Comparison of ENCODE assay signal across 8 mouse cellular contexts in the genomic region with DNA sequence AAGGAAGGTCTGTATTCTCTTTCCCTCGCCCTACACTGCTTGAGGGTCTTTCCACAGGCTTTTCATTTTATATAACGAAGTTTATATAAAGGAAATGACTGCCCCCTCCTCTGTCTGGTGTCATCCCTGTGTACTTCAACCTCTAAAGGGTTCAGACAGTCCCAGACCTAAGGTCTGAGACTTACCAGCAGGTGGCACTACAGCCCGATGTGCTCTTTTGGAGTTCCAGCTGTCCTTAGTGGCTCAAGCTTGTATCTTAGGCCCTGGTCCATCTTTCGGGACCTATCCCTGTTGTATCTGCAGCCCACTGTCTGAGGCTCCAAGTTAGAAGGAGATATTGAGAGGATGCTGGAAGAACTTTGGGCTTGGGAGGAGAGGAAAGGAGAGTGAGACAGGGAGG. TPM values are rescaled to one million over a fixed set of nuclear protein-coding genes. Genes with fewer than 3 reads are reported as not detected.
DNase-seq lines count a peak whose midpoint lies in the region; ATAC-seq and TF ChIP-seq lines count a peak whose summit lies in the region.
"Had no signal": no experiment of that assay in that cellular context is flagged by ENCODE, and none has a peak within 500 bp of the region (broad histone marks: within the 10 kb centered on the region; RNA-seq: fewer than 3 reads in every experiment).

No protein-coding gene starts in this region.

- H3K27me3 ChIP-seq in midbrain, embryonic 10.5 days (ENCODE audit: low read depth, poor library complexity, severe bottlenecking) = no peaks in the 10 kb centered on the region
- no peaks in the 10 kb centered on the region for H3K27me3 ChIP-seq in midbrain, embryonic 16.5 days (ENCODE audit: control insufficient read depth, insufficient read depth, low read depth, low read length)
- no peaks in the 10 kb centered on the region for H3K27me3 ChIP-seq in kidney, adult 2 months (replicated peaks; ENCODE audit: control insufficient read depth, insufficient read depth, low read length)
- H3K27me3 ChIP-seq in liver, postnatal 0 days (ENCODE audit: insufficient read depth, low read length) = no peaks in the 10 kb centered on the region

- H3K36me3 ChIP-seq in midbrain, embryonic 10.5 days = no peaks in the 10 kb centered on the region
- no peaks in the 10 kb centered on the region for H3K36me3 ChIP-seq in midbrain, embryonic 16.5 days (ENCODE audit: control insufficient read depth, insufficient read depth, low read length)
- no peaks in the 10 kb centered on the region for H3K36me3 ChIP-seq in kidney, adult 2 months (ENCODE audit: control insufficient read depth, insufficient read depth, low read length)
- no peaks in the 10 kb centered on the region for H3K36me3 ChIP-seq in liver, postnatal 0 days (replicated peaks; ENCODE audit: insufficient read depth, low read length)

- no peaks in the 10 kb centered on the region for H3K4me1 ChIP-seq in midbrain, embryonic 10.5 days
- H3K4me1 ChIP-seq in midbrain, embryonic 16.5 days (ENCODE audit: control insufficient read depth, insufficient read depth, low read length) = no peaks in the 10 kb centered on the region
- H3K4me1 ChIP-seq in cortical plate, adult 2 months (ENCODE audit: control insufficient read depth, insufficient read depth, low read length) = 0 out of 2 replicates have a peak, but pooled peaks cover 1% of the 10 kb centered on the region
- no peaks in the 10 kb centered on the region for H3K4me1 ChIP-seq in kidney, adult 2 months (ENCODE audit: control insufficient read depth, insufficient read depth, low read length)
- no peaks in the 10 kb centered on the region for H3K4me1 ChIP-seq in liver, postnatal 0 days (ENCODE audit: insufficient read depth)

- WGBS in midbrain, embryonic 10.5 days = 39% methylated on average over 4 of the region's 4 CpGs
- 31% methylated on average over 4 of the region's 4 CpGs for WGBS in midbrain, embryonic 16.5 days
- 40% methylated on average over 4 of the region's 4 CpGs for WGBS in kidney, adult 2 months
- 33% methylated on average over 4 of the region's 4 CpGs for WGBS in liver, postnatal 0 days (ENCODE audit: insufficient replicate concordance)

- ATAC-seq in midbrain, embryonic 16.5 days = no peak
- no peak for ATAC-seq in liver, postnatal 0 days

- no peak for TF ChIP-seq POLR2A in cortical plate, adult 2 months (IDR thresholded peaks at IDR 0.05; ENCODE audit: extremely low read depth, insufficient read depth, low read length)
- no peak for TF ChIP-seq POLR2A in kidney, adult 2 months (IDR thresholded peaks at IDR 0.05; ENCODE audit: low read depth, low read length)

- no peak for TF ChIP-seq EP300 in liver, postnatal 0 days (IDR thresholded peaks at IDR 0.05; ENCODE audit: low read depth)

- H3K4me2 ChIP-seq in midbrain, embryonic 16.5 days (ENCODE audit: low read length) = no peak overlapping the region
- H3K4me2 ChIP-seq in liver, postnatal 0 days (ENCODE audit: low read depth, low read length) = no peak overlapping the region

- peak; percentile 81 for TF ChIP-seq CTCF in cortical plate, adult 2 months (IDR thresholded peaks at IDR 0.05; ENCODE audit: extremely low read depth, insufficient read depth, low read length)
- TF ChIP-seq CTCF in kidney, adult 2 months (conservative IDR thresholded peaks at IDR 0.05; ENCODE audit: insufficient read depth, insufficient read length, low read depth, low read length) = peak; percentile 82
- peak; percentile 77 for TF ChIP-seq CTCF in liver, postnatal 0 days (IDR thresholded peaks at IDR 0.05; ENCODE audit: low read depth)

- H3K9me3 ChIP-seq in midbrain, embryonic 10.5 days (replicated peaks) = no peaks in the 10 kb centered on the region
- no peaks in the 10 kb centered on the region for H3K9me3 ChIP-seq in midbrain, embryonic 16.5 days (replicated peaks; ENCODE audit: control insufficient read depth, low read length, poor library complexity, severe bottlenecking)
- no peaks in the 10 kb centered on the region for H3K9me3 ChIP-seq in liver, postnatal 0 days (ENCODE audit: low read length)

- no peak overlapping the region for H3K4me3 ChIP-seq in midbrain, embryonic 10.5 days
- H3K4me3 ChIP-seq in midbrain, embryonic 16.5 days (ENCODE audit: low read depth, low read length) = no peak overlapping the region
- H3K4me3 ChIP-seq in cortical plate, adult 2 months (ENCODE audit: insufficient read depth, low read length) = no peak overlapping the region
- H3K4me3 ChIP-seq in kidney, adult 2 months (ENCODE audit: insufficient read depth, low read depth, low read length) = no peak overlapping the region
- H3K4me3 ChIP-seq in liver, postnatal 0 days (ENCODE audit: low read depth, low read length) = no peak overlapping the region
- H3K4me3 ChIP-seq: myocyte had no signal

- H3K9ac ChIP-seq in midbrain, embryonic 16.5 days (ENCODE audit: low read depth, low read length) = no peak overlapping the region
- no peak overlapping the region for H3K9ac ChIP-seq in liver, postnatal 0 days (replicated peaks)

- DNase-seq in midbrain, embryonic 10.5 days (ENCODE audit: low spot score) = peak; percentile 59
- DNase-seq in adrenal gland, adult 18-20 months (ENCODE audit: low spot score in 2 of 2) = peak; percentile 68 to 75
- DNase-seq in kidney, adult 2 months = peak; percentile 50
- peak; percentile 53 for DNase-seq in liver, postnatal 0 days
- DNase-seq in right cerebral cortex, postnatal 4 days = peak; percentile 76

- H3K27ac ChIP-seq in midbrain, embryonic 10.5 days (replicated peaks) = no peak overlapping the region
- no peak overlapping the region for H3K27ac ChIP-seq in midbrain, embryonic 16.5 days (ENCODE audit: low read length)
- no peak overlapping the region for H3K27ac ChIP-seq in cortical plate, adult 2 months (ENCODE audit: insufficient read depth, low read length)
- H3K27ac ChIP-seq in kidney, adult 2 months (ENCODE audit: insufficient read depth, low read depth, low read length) = no peak overlapping the region
- no peak overlapping the region for H3K27ac ChIP-seq in liver, postnatal 0 days (ENCODE audit: low read depth)

RNA-seq across cellular contexts. Expression of a gene that starts 48.3 kb away (rescaled TPM):
- not detected in 2 replicates for polyA plus RNA-seq in midbrain, embryonic 10.5 days (2016; fragmentation: Nextera tagmentation; extraction: Ambion mirVana)
- not detected in 2 replicates for polyA plus RNA-seq in midbrain, embryonic 16.5 days (2015; fragmentation: Nextera tagmentation; extraction: Ambion mirVana)
- total RNA-seq in adrenal gland, adult 18-20 months (2021) = not detected
- not detected in 2 replicates for polyA plus RNA-seq in cortical plate, adult 2 months (2012; rRNA removed)
- polyA plus RNA-seq in kidney, adult 2 months (2012; rRNA removed) = 0.27 TPM in 1 of 2 replicates, not detected in the other
- not detected in 2 replicates for polyA plus RNA-seq in liver, postnatal 0 days (2015; fragmentation: Nextera tagmentation; extraction: Ambion mirVana)
- polyA plus RNA-seq: myocyte had no signal
